Mouse (Mus musculus) midbrain, embryonic 11.5 days (tissue): ENCODE measurements around the gene Snph. TPM values are rescaled to one million over a fixed set of nuclear protein-coding genes. Genes with fewer than 3 reads are reported as not detected.

Source experiments
- polyA plus RNA-seq: library from polyadenylated mRNA; unstranded; fragments of >200 nt; fragmentation: Nextera tagmentation; extraction: Ambion mirVana; gene quantifications from 2 replicates; pipeline ENCODE4 v1.2.1, GENCODE M21; 2014

The Snph gene
- polyA plus RNA-seq, 1 experiment from 2014 or later, result 1.9 TPM

Other genes starting within 250 kb of the Snph start
- gene 4921509C19Rik, start 156.4 kb downstream of the Snph start, polyA plus RNA-seq, result not detected in 2 replicates
- gene Nsfl1c, start 138.4 kb downstream of the Snph start, polyA plus RNA-seq, result 295 and 299 TPM in 2 replicates
- gene Fkbp1a, start 90.1 kb downstream of the Snph start, polyA plus RNA-seq, result 566 and 602 TPM in 2 replicates
- gene Sdcbp2, start 60.0 kb downstream of the Snph start, polyA plus RNA-seq, result 0.41 and 0.56 TPM in 2 replicates
- gene Rad21l, start 35.9 kb upstream of the Snph start, polyA plus RNA-seq, result not detected in 2 replicates
- gene Tmem74b, start 69.4 kb upstream of the Snph start, polyA plus RNA-seq, result 3.8 and 5.4 TPM in 2 replicates
- gene Psmf1, start 111.6 kb upstream of the Snph start, polyA plus RNA-seq, result 44.9 and 46.0 TPM in 2 replicates
- gene Rspo4, start 210.3 kb upstream of the Snph start, polyA plus RNA-seq, result 0.15 and 0.16 TPM in 2 replicates